In the genomic region with DNA sequence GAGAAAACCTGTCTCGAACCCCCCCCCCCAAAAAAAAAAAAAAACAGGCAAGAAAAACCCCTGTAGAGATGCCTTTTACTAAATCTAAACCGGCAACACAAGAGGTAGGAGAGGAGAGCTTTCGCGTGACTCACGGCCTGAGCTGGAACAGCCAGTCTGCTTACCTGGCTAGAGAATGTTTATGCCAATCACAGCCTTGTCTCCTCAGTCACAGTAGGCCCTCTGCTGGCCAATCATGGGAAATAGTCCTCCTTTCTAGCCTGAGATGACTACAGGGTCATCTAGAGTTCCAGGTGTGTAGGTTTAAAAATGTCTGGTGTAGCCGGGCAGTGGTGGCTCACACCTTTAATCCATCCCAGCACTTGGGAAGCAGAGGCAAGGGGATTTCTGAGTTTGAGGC, we compare ENCODE assay signal across 8 mouse cellular contexts. TPM values are rescaled to one million over a fixed set of nuclear protein-coding genes. Genes with fewer than 3 reads are reported as not detected.
A peak's percentile ranks its signal among the peaks of the same experiment; 100 is the strongest.
DNase-seq lines count a peak whose midpoint lies in the region; ATAC-seq and TF ChIP-seq lines count a peak whose summit lies in the region.

No protein-coding gene starts in this region.

- intact Hi-C loops in gastrocnemius, adult 2 months (cut with DNase I): loop anchor here (5.0 to 10.0 kb wide), 2 partner anchors 53 to 125 kb away; no protein-coding TSS in a partner anchor
- intact Hi-C loops in gastrocnemius, postnatal 14 days (cut with DNase I; ENCODE audit: low total_unique reads): no loop called here

- no peaks in the 10 kb centered on the region for H3K27me3 ChIP-seq in kidney, postnatal 0 days (ENCODE audit: insufficient read depth, low read length)

- WGBS in kidney, postnatal 0 days: 33% methylated on average over 6 of the region's 6 CpGs

- ATAC-seq in kidney, postnatal 0 days (replicated peaks; ENCODE audit: low FRiP score, low read depth): no peak; the same call in 1 of the 2 replicates

- peak; percentile 69 for DNase-seq in gastrocnemius, adult 2 months
- no peak for DNase-seq in gastrocnemius, postnatal 14 days
- DNase-seq in 416B (ENCODE audit: low read depth) (peak; percentile 84), ZHBTc4 (ENCODE audit: low read depth, low spot score) (peak; percentile 89)
- peak; percentile 76 for DNase-seq in embryo, embryonic 10.5 days (ENCODE audit: low spot score)
- peak; percentile 86 for DNase-seq in kidney, postnatal 0 days (ENCODE audit: low spot score)
- peak; percentile 84 for DNase-seq in naive thymus-derived CD4-positive, alpha-beta T cell, adult 2 months (ENCODE audit: low read depth)
- no peak for DNase-seq in neural tube, embryonic 10.5 days (ENCODE audit: extremely low spot score, low spot score)

- peak; percentile 75 for TF ChIP-seq CTCF in gastrocnemius, adult 2 months (IDR thresholded peaks at IDR 0.05)
- peak; percentile 85 for TF ChIP-seq CTCF in kidney, postnatal 0 days (IDR thresholded peaks at IDR 0.05; ENCODE audit: low read depth)

- no peak overlapping the region for H3K9ac ChIP-seq in kidney, postnatal 0 days (ENCODE audit: low read depth, low read length)

- H3K4me2 ChIP-seq in kidney, postnatal 0 days (ENCODE audit: low read length): no peak overlapping the region

- H3K4me3 ChIP-seq in gastrocnemius, adult 2 months: no peak overlapping the region
- H3K4me3 ChIP-seq in kidney, postnatal 0 days (replicated peaks; ENCODE audit: low read depth, low read length): no peak overlapping the region

- 0 out of 2 replicates have a peak overlapping the region, but pooled peaks have one; percentile 12 for H3K27ac ChIP-seq in gastrocnemius, adult 2 months
- H3K27ac ChIP-seq in kidney, postnatal 0 days: no peak overlapping the region

- no peaks in the 10 kb centered on the region for H3K36me3 ChIP-seq in kidney, postnatal 0 days (ENCODE audit: insufficient read depth, low read length)

- peaks cover 20% of the 10 kb centered on the region for H3K4me1 ChIP-seq in kidney, postnatal 0 days (replicated peaks; ENCODE audit: insufficient read depth, low read length)

- H3K9me3 ChIP-seq in kidney, postnatal 0 days (replicated peaks; ENCODE audit: low read length): no peaks in the 10 kb centered on the region

RNA-seq across cellular contexts. Expression of a gene that starts 2.1 kb away (rescaled TPM):
- total RNA-seq in gastrocnemius, adult 2 months (2021): 10 to 100 TPM; 22.1 to 24.5 TPM
- total RNA-seq in gastrocnemius, postnatal 14 days (2021): 10 to 100 TPM; 13.9 to 16.3 TPM
- 17.5 and 18.1 TPM in 2 replicates for polyA plus RNA-seq in kidney, postnatal 0 days (2015; fragmentation: Nextera tagmentation; extraction: Ambion mirVana)

RNA-seq across cellular contexts. Expression of a gene that starts 9.2 kb away (rescaled TPM):
- total RNA-seq in gastrocnemius, adult 2 months (2021): not detected
- total RNA-seq in gastrocnemius, postnatal 14 days (2021): not detected
- 0.32 and 0.38 TPM in 2 replicates for polyA plus RNA-seq in kidney, postnatal 0 days (2015; fragmentation: Nextera tagmentation; extraction: Ambion mirVana)

RNA-seq across cellular contexts. Expression of a gene that starts 17.3 kb away (rescaled TPM):
- total RNA-seq in gastrocnemius, adult 2 months (2021): 10 to 100 TPM; 27.8 to 52.9 TPM
- 10 to 100 TPM; 36.2 to 46.3 TPM for total RNA-seq in gastrocnemius, postnatal 14 days (2021)
- polyA plus RNA-seq in kidney, postnatal 0 days (2015; fragmentation: Nextera tagmentation; extraction: Ambion mirVana): 141 and 145 TPM in 2 replicates

RNA-seq across cellular contexts. Expression of a gene that starts 22.3 kb away (rescaled TPM):
- not detected for total RNA-seq in gastrocnemius, adult 2 months (2021)
- not detected for total RNA-seq in gastrocnemius, postnatal 14 days (2021)
- 1.4 and 1.7 TPM in 2 replicates for polyA plus RNA-seq in kidney, postnatal 0 days (2015; fragmentation: Nextera tagmentation; extraction: Ambion mirVana)

RNA-seq across cellular contexts. Expression of a gene that starts 28.5 kb away (rescaled TPM):
- 10 to 100 TPM; 32.8 to 37.5 TPM for total RNA-seq in gastrocnemius, adult 2 months (2021)
- 10 to 100 TPM; 23.0 to 25.0 TPM for total RNA-seq in gastrocnemius, postnatal 14 days (2021)
- 43.3 and 47.6 TPM in 2 replicates for polyA plus RNA-seq in kidney, postnatal 0 days (2015; fragmentation: Nextera tagmentation; extraction: Ambion mirVana)

Comparison
In these comparisons a context has a peak if more than half of its experiments do, and no peak if none do; other contexts are left out.
1. DNase-seq: peak in gastrocnemius, adult 2 months (single experiment), 416B (single experiment), ZHBTc4 (single experiment), embryo, embryonic 10.5 days (single experiment), kidney, postnatal 0 days (single experiment) and naive thymus-derived CD4-positive, alpha-beta T cell, adult 2 months (single experiment); none in gastrocnemius, postnatal 14 days (single experiment) and neural tube, embryonic 10.5 days (single experiment).